Mouse (Mus musculus) brain, embryonic 14.5 days (tissue): ENCODE results near the gene Hoxa4.

Experiments
- CTCF ChIP-seq: fragments of 200-500 bp; IDR thresholded peaks from 2 replicates; pipeline ENCODE4 v1.5.1; 2012; ENCODE audit warnings: inconsistent platforms, mild to moderate bottlenecking, moderate library complexity, borderline replicate concordance; ENCODE audit not compliant: insufficient read depth, insufficient read length; ENCODE audit errors: extremely low read depth
- POLR2A ChIP-seq: fragments of 200-500 bp; IDR thresholded peaks from 2 replicates; pipeline ENCODE4 v1.6.1; 2012; ENCODE audit warnings: mild to moderate bottlenecking, inconsistent platforms, borderline replicate concordance; ENCODE audit not compliant: poor library complexity, insufficient read depth, insufficient read length, severe bottlenecking; ENCODE audit errors: extremely low read depth

- TF ChIP-seq CTCF (no peak), POLR2A (no peak)
Observed at GRCm38 (mm10) chr6:52214271-52214670, 22.7 kb upstream of the Hoxa4 start.
